Mouse (Mus musculus): Measurements from ENCODE around the gene Ttbk1. TPM values are rescaled to one million over a fixed set of nuclear protein-coding genes. Genes with fewer than 3 reads are reported as not detected.

The Ttbk1 gene
- not detected for polyA plus RNA-seq (2014; fragmentation: Illumina TruSeq; extraction: RNeasy Lipid Tissue Mini Kit (QIAGEN cat#74804); ENCODE audit: low replicate concordance)

GRCm38 (mm10) chr17:46487431-46487830 is at the start of gene Ttbk1:
Ttbk1 (minus strand) TSS chr17:46487675.

GRCm38 (mm10) chr17:46496623-46497434 is 9.4 kb upstream of the Ttbk1 start, which contains the start of gene Dnph1:
Dnph1 (plus strand) TSS chr17:46496711.

GRCm38 (mm10) chr17:46438298-46438873 is 49.1 kb downstream of the Ttbk1 start, which contains the start of gene Slc22a7:
Slc22a7 (minus strand) TSS chr17:46438457.

GRCm38 (mm10) chr17:46428761-46429414 is 58.6 kb downstream of the Ttbk1 start, which contains the start of gene Crip3:
Crip3 (plus strand) TSS chr17:46428926.

Other genes starting within 250 kb of the Ttbk1 start
- 1.6 TPM for gene Polr1c, start 239.6 kb downstream of the Ttbk1 start, polyA plus RNA-seq (2014; fragmentation: Illumina TruSeq; extraction: RNeasy Lipid Tissue Mini Kit (QIAGEN cat#74804); ENCODE audit: low replicate concordance)
- gene Yipf3, start 239.6 kb downstream of the Ttbk1 start, polyA plus RNA-seq (2014; fragmentation: Illumina TruSeq; extraction: RNeasy Lipid Tissue Mini Kit (QIAGEN cat#74804); ENCODE audit: low replicate concordance): 0.93 TPM
- not detected for gene Lrrc73, start 234.1 kb downstream of the Ttbk1 start, polyA plus RNA-seq (2014; fragmentation: Illumina TruSeq; extraction: RNeasy Lipid Tissue Mini Kit (QIAGEN cat#74804); ENCODE audit: low replicate concordance)
- 0.33 TPM for gene Tjap1, start 204.6 kb downstream of the Ttbk1 start, polyA plus RNA-seq (2014; fragmentation: Illumina TruSeq; extraction: RNeasy Lipid Tissue Mini Kit (QIAGEN cat#74804); ENCODE audit: low replicate concordance)
- gene Dlk2, start 190.3 kb downstream of the Ttbk1 start, polyA plus RNA-seq (2014; fragmentation: Illumina TruSeq; extraction: RNeasy Lipid Tissue Mini Kit (QIAGEN cat#74804); ENCODE audit: low replicate concordance): not detected
- gene Abcc10, start 159.3 kb downstream of the Ttbk1 start, polyA plus RNA-seq (2014; fragmentation: Illumina TruSeq; extraction: RNeasy Lipid Tissue Mini Kit (QIAGEN cat#74804); ENCODE audit: low replicate concordance): 0.67 TPM
- gene Zfp318, start 103.9 kb downstream of the Ttbk1 start, polyA plus RNA-seq (2014; fragmentation: Illumina TruSeq; extraction: RNeasy Lipid Tissue Mini Kit (QIAGEN cat#74804); ENCODE audit: low replicate concordance): 14.6 TPM
- not detected for gene Crip3, start 58.7 kb downstream of the Ttbk1 start, polyA plus RNA-seq (2014; fragmentation: Illumina TruSeq; extraction: RNeasy Lipid Tissue Mini Kit (QIAGEN cat#74804); ENCODE audit: low replicate concordance)
- not detected for gene Slc22a7, start 49.2 kb downstream of the Ttbk1 start, polyA plus RNA-seq (2014; fragmentation: Illumina TruSeq; extraction: RNeasy Lipid Tissue Mini Kit (QIAGEN cat#74804); ENCODE audit: low replicate concordance)
- 2.1 TPM for gene Dnph1, start 9.0 kb upstream of the Ttbk1 start, polyA plus RNA-seq (2014; fragmentation: Illumina TruSeq; extraction: RNeasy Lipid Tissue Mini Kit (QIAGEN cat#74804); ENCODE audit: low replicate concordance)
- gene Cul9, start 58.7 kb upstream of the Ttbk1 start, polyA plus RNA-seq (2014; fragmentation: Illumina TruSeq; extraction: RNeasy Lipid Tissue Mini Kit (QIAGEN cat#74804); ENCODE audit: low replicate concordance): not detected
- gene Srf, start 68.5 kb upstream of the Ttbk1 start, polyA plus RNA-seq (2014; fragmentation: Illumina TruSeq; extraction: RNeasy Lipid Tissue Mini Kit (QIAGEN cat#74804); ENCODE audit: low replicate concordance): 0.15 TPM
- gene Ptk7, start 141.8 kb upstream of the Ttbk1 start, polyA plus RNA-seq (2014; fragmentation: Illumina TruSeq; extraction: RNeasy Lipid Tissue Mini Kit (QIAGEN cat#74804); ENCODE audit: low replicate concordance): not detected
- 0.33 TPM for gene Klc4, start 158.3 kb upstream of the Ttbk1 start, polyA plus RNA-seq (2014; fragmentation: Illumina TruSeq; extraction: RNeasy Lipid Tissue Mini Kit (QIAGEN cat#74804); ENCODE audit: low replicate concordance)
- not detected for gene Mrpl2, start 158.6 kb upstream of the Ttbk1 start, polyA plus RNA-seq (2014; fragmentation: Illumina TruSeq; extraction: RNeasy Lipid Tissue Mini Kit (QIAGEN cat#74804); ENCODE audit: low replicate concordance)
- not detected for gene Cul7, start 162.7 kb upstream of the Ttbk1 start, polyA plus RNA-seq (2014; fragmentation: Illumina TruSeq; extraction: RNeasy Lipid Tissue Mini Kit (QIAGEN cat#74804); ENCODE audit: low replicate concordance)
- gene Rrp36, start 186.7 kb upstream of the Ttbk1 start, polyA plus RNA-seq (2014; fragmentation: Illumina TruSeq; extraction: RNeasy Lipid Tissue Mini Kit (QIAGEN cat#74804); ENCODE audit: low replicate concordance): 2.2 TPM
- gene Mea1, start 191.1 kb upstream of the Ttbk1 start, polyA plus RNA-seq (2014; fragmentation: Illumina TruSeq; extraction: RNeasy Lipid Tissue Mini Kit (QIAGEN cat#74804); ENCODE audit: low replicate concordance): 1.9 TPM
- gene Klhdc3, start 193.2 kb upstream of the Ttbk1 start, polyA plus RNA-seq (2014; fragmentation: Illumina TruSeq; extraction: RNeasy Lipid Tissue Mini Kit (QIAGEN cat#74804); ENCODE audit: low replicate concordance): 4.2 TPM
- 9.8 TPM for gene Ppp2r5d, start 217.4 kb upstream of the Ttbk1 start, polyA plus RNA-seq (2014; fragmentation: Illumina TruSeq; extraction: RNeasy Lipid Tissue Mini Kit (QIAGEN cat#74804); ENCODE audit: low replicate concordance)
- gene Pex6, start 223.8 kb upstream of the Ttbk1 start, polyA plus RNA-seq (2014; fragmentation: Illumina TruSeq; extraction: RNeasy Lipid Tissue Mini Kit (QIAGEN cat#74804); ENCODE audit: low replicate concordance): not detected
- not detected for gene Gnmt, start 241.5 kb upstream of the Ttbk1 start, polyA plus RNA-seq (2014; fragmentation: Illumina TruSeq; extraction: RNeasy Lipid Tissue Mini Kit (QIAGEN cat#74804); ENCODE audit: low replicate concordance)